Mouse (Mus musculus) forebrain, embryonic 12.5 days (tissue): ENCODE measurements at regions not wholly inside any gene's neighbourhood (a gene's known extent, or its start where the extent isn't known, plus 50 kb on each side); places are given as distances from the start of the nearest gene placed in this dataset.
A peak's percentile ranks its signal among the peaks of the same experiment; 100 is the strongest.

Experiments used
- ATAC-seq: fragments of 200-750 bp; cut with Nextera tagmentation; 2 replicates; pipeline ENCODE4 v1.8.0; 2017; ENCODE audit warnings: moderate TSS enrichment; ENCODE audit not compliant: low FRiP score
- H3K27ac ChIP-seq: fragments of 300-500 bp; sonication (generic); 2 replicates; pipeline ENCODE4 v1.5.1; 2016; ENCODE audit warnings: mild to moderate bottlenecking
- H3K27me3 ChIP-seq: fragments of 300-500 bp; sonication (generic); 2 replicates; pipeline ENCODE4 v1.6.1; 2016; ENCODE audit warnings: mild to moderate bottlenecking
- H3K36me3 ChIP-seq: fragments of 300-500 bp; sonication (generic); replicated peaks from 2 replicates; pipeline ENCODE4 v1.6.1; 2016; ENCODE audit warnings: mild to moderate bottlenecking
- H3K4me1 ChIP-seq: fragments of 300-500 bp; sonication (generic); 2 replicates; pipeline ENCODE4 v1.6.1; 2016
- H3K4me2 ChIP-seq: fragments of 300-500 bp; sonication (generic); 2 replicates; pipeline ENCODE4 v1.6.1; 2016; ENCODE audit warnings: mild to moderate bottlenecking, moderate library complexity
- H3K4me3 ChIP-seq: fragments of 300-500 bp; sonication (generic); replicated peaks from 2 replicates; pipeline ENCODE4 v1.5.1; 2016; ENCODE audit warnings: mild to moderate bottlenecking
- H3K9ac ChIP-seq: fragments of 300-500 bp; sonication (generic); 2 replicates; pipeline ENCODE4 v1.6.1; 2016; ENCODE audit warnings: mild to moderate bottlenecking
- H3K9me3 ChIP-seq: fragments of 300-500 bp; sonication (generic); 2 replicates; pipeline ENCODE4 v1.6.1; 2016
- whole genome bisulfite sequencing: fragments of 180-500 bp; shearing (Covaris S2); methylation state at CpG from one replicate; pipeline ENCODE4 v1.1.7; 2016; 5-methylcytosine and 5-hydroxymethylcytosine counted together

GRCm38 (mm10) chr3:80307632-80308031, 423.3 kb downstream of the Fam198b start:
- Histone ChIP-seq H3K36me3 (no peaks in the 10 kb centered on the region), H3K4me2 (no peak overlapping the region), H3K27ac (no peak overlapping the region), H3K9ac (no peak overlapping the region), H3K4me1 (no peaks in the 10 kb centered on the region), H3K9me3 (no peaks in the 10 kb centered on the region), H3K27me3 (no peaks in the 10 kb centered on the region), H3K4me3 (no peak overlapping the region)
- WGBS = 78% methylated on average over 4 of the region's 4 CpGs
- no peak for ATAC-seq

GRCm38 (mm10) chr3:80309931-80310330, 425.6 kb downstream of the Fam198b start:
- WGBS = 64% methylated on average over 4 of the region's 4 CpGs
- no peak for ATAC-seq
- Histone ChIP-seq H3K9ac (no peak overlapping the region), H3K4me1 (no peaks in the 10 kb centered on the region), H3K36me3 (no peaks in the 10 kb centered on the region), H3K27me3 (no peaks in the 10 kb centered on the region), H3K4me3 (no peak overlapping the region), H3K4me2 (no peak overlapping the region), H3K27ac (no peak overlapping the region), H3K9me3 (no peaks in the 10 kb centered on the region)

DNA sequence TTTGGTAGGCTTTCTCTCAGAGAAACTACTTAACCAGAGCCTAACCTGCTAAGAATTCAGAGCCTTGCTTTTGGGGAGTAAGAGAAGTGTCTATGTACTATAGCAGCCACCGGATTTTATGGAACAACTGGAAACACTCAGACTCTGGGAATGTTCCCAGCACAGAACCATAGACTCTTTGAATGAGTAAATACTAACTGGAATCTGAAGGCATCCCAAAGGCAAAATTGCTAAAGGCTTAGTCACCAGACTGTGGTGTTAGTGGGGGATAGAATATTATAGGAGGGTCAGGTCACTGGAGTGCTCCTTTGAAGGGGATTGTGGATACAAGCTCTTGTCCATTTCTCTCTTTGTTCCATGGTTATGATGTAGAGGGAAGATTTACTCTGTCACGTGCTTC, 427.4 kb downstream of the Fam198b start:
- no peaks in the 10 kb centered on the region for H3K4me1 ChIP-seq
- H3K9ac ChIP-seq = no peak overlapping the region
- H3K27me3 ChIP-seq = no peaks in the 10 kb centered on the region
- no peaks in the 10 kb centered on the region for H3K36me3 ChIP-seq
- no peak overlapping the region for H3K27ac ChIP-seq
- ATAC-seq = no peak
- 89% methylated on average over 2 of the region's 2 CpGs for WGBS
- H3K4me3 ChIP-seq = no peak overlapping the region
- no peak overlapping the region for H3K4me2 ChIP-seq
- H3K9me3 ChIP-seq = no peaks in the 10 kb centered on the region

DNA sequence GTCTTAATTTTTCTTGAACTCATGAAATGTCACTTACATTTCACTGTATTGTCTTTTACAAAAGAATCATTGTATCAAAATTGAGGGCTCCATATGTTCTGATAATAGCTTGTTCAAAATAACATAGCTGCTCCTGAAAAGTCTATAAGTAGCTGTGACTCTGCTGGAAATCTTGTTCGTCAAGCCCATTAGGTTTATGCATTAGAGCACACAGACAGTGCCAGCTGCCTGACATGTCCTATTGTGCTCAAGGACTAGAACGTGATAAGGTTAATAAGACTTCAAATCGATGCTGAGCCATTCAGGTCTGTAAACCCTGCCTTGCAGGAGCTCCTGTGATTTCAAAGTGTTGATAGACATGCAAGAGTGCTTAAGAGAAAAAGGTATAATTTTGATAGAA, 438.0 kb downstream of the Fam198b start:
- no peak overlapping the region for H3K27ac ChIP-seq
- no peak for ATAC-seq
- H3K36me3 ChIP-seq = no peaks in the 10 kb centered on the region
- H3K4me3 ChIP-seq = no peak overlapping the region
- no peaks in the 10 kb centered on the region for H3K27me3 ChIP-seq
- no peak overlapping the region for H3K4me2 ChIP-seq
- no peak overlapping the region for H3K9ac ChIP-seq
- WGBS = 50% methylated on average over 3 of the region's 3 CpGs
- no peaks in the 10 kb centered on the region for H3K9me3 ChIP-seq
- H3K4me1 ChIP-seq = no peaks in the 10 kb centered on the region

- Histone ChIP-seq H3K27me3 (no peaks in the 10 kb centered on the region), H3K36me3 (no peaks in the 10 kb centered on the region), H3K4me2 (no peak overlapping the region), H3K27ac (no peak overlapping the region), H3K9ac (no peak overlapping the region), H3K4me1 (no peaks in the 10 kb centered on the region), H3K9me3 (no peaks in the 10 kb centered on the region), H3K4me3 (no peak overlapping the region)
- 88% methylated on average over 2 of the region's 2 CpGs for WGBS
- no peak for ATAC-seq
These were observed 440.4 kb downstream of the Fam198b start for GRCm38 (mm10) chr3:80324726-80325125.

- no peak overlapping the region for H3K27ac ChIP-seq
- H3K9me3 ChIP-seq = no peaks in the 10 kb centered on the region
- WGBS = 73% methylated on average over 3 of the region's 3 CpGs
- no peaks in the 10 kb centered on the region for H3K27me3 ChIP-seq
- H3K4me1 ChIP-seq = peaks cover 5% of the 10 kb centered on the region
- H3K36me3 ChIP-seq = no peaks in the 10 kb centered on the region
- no peak for ATAC-seq
- H3K4me2 ChIP-seq = no peak overlapping the region
- no peak overlapping the region for H3K4me3 ChIP-seq
- no peak overlapping the region for H3K9ac ChIP-seq
These were observed 447.4 kb downstream of the Fam198b start for GRCm38 (mm10) chr3:80331776-80332175.

DNA sequence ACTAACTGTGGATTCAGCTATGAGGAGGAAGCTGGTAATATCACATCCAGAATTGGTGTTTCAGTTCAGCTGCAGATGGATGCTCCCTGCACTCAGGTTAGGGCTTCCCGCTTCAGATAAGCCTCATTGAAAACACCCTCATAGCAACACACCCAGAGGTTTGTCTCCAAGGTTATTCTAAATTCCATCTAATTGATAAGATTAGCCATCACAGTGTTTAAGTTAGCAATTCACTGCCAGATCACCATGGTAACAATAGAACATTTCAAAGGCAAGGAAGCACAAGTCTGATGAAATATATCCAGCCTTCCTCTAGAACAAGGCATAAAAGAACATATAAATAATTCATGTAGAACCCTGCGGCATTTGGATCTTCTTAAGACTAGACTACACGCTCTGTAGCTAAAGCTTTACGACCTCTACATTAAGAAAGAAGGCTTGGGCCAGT, 450.1 kb downstream of the Fam198b start:
- Histone ChIP-seq H3K4me2 (no peak overlapping the region), H3K27ac (no peak overlapping the region), H3K4me1 (peaks cover 5% of the 10 kb centered on the region), H3K9me3 (no peaks in the 10 kb centered on the region), H3K4me3 (no peak overlapping the region), H3K27me3 (no peaks in the 10 kb centered on the region), H3K9ac (no peak overlapping the region), H3K36me3 (no peaks in the 10 kb centered on the region)
- peak; percentile 47; the same call in 1 of the 2 replicates for ATAC-seq
- 15% methylated on average over 4 of the region's 4 CpGs for WGBS

DNA sequence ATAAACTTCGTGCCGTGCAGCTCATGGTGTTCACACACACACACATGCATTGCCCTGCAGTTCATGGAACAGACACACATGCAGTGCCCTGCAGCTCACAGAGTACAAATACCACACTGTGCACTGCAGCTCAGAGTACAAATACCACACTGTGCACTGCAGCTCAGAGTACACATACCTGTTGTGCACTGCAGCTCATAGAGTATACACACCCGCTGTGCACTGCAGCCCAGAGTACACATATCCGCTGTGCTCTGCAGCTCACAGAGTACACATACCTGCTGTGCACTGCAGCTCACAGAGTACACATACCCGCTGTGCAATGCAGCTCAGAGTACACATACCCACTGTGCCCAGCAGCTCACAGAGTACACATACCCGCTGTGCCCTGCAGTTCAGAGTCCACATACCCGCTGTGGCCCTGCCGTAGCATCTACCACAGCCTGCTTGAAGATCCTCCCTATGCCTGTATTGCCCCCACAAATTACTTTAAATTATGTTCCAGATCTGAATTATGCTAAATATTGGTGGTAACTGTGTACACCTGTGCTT, 451.9 kb downstream of the Fam198b start:
- H3K27ac ChIP-seq = no peak overlapping the region
- 90% methylated on average over 8 of the region's 8 CpGs for WGBS
- no peak overlapping the region for H3K4me2 ChIP-seq
- H3K27me3 ChIP-seq = no peaks in the 10 kb centered on the region
- H3K4me3 ChIP-seq = no peak overlapping the region
- 0 out of 2 replicates have a peak, but pooled peaks have one; percentile 53 for ATAC-seq
- peaks cover 5% of the 10 kb centered on the region for H3K4me1 ChIP-seq
- H3K36me3 ChIP-seq = no peaks in the 10 kb centered on the region
- no peak overlapping the region for H3K9ac ChIP-seq
- no peaks in the 10 kb centered on the region for H3K9me3 ChIP-seq

DNA sequence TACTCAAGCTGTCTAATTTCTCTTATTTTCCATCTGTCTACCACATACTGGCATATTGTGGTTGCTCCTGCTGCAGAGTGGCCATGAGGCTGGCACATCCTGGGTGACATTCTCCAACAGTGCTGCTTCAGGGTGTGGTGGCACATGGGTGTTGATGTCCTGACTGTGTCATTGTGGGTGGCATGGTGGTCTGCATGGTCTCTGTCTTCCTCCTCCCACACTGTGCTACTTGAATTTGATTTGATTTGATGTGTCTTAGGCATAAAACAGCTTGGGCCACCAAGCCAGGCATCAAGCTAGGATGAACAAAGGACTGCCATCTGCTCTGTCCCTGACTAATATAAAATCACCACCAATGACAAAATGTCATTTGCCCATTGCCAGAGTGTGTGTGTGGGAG, 434.7 kb downstream of the Gria2 start:
- H3K27ac ChIP-seq = no peak overlapping the region
- no peaks in the 10 kb centered on the region for H3K27me3 ChIP-seq
- no peak overlapping the region for H3K4me2 ChIP-seq
- no peaks in the 10 kb centered on the region for H3K36me3 ChIP-seq
- no peaks in the 10 kb centered on the region for H3K9me3 ChIP-seq
- H3K9ac ChIP-seq = no peak overlapping the region
- H3K4me3 ChIP-seq = no peak overlapping the region
- no peaks in the 10 kb centered on the region for H3K4me1 ChIP-seq
- no peak for ATAC-seq

DNA sequence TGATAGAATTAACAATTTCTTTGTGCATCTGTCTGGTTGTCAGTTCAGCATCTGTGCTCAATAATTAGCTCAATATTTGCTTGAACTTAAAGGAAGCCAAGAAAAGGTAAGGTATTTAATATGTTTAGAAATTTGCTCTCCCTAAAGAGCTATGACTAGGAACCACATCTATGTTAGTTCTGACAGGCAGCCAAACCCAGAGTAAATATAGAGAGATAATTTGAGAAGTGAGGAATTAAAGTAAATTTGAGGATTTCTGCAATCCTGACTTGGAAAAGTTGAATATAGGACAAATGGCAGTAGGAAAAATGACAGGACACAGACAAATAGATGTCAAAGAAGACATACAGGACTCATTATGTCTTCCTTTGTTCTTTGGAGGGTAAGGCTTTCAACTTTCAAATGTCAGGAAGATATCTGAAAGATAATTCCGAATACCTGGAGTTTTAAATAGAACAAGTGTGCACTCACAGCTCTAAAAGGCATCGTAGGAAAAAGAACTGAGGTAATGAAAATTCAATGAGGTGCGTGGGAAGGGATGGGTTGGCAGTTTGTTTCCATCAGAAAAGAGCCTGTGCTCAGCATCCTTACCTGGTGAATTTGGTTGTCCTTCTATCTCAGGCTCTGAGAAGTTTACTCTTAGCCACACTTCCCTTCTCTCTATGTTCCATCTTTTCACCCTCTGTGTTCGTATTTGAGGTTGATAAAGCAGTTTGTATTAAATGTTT, 433.3 kb downstream of the Gria2 start:
- no peak overlapping the region for H3K4me2 ChIP-seq

DNA sequence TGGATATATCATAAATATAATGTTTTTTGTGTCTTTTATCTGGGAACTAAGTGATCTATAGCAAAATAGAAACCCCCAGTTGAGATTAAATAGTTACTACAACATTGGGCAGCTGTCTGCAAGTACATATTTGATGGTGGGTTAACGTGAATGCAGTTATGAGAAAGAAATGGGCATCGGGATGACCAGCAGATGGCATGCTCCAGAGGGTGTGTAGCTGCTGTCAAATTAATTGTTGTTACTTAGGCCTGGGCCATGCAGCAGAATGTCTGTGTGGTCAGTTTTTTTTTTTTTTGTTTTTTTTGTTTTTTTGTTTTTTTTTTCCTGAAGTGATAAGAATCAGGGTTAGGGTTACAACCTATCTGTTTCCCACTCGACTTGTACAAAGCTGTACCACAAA, 430.2 kb downstream of the Gria2 start:
- Histone ChIP-seq H3K4me2 (no peak overlapping the region), H3K9ac (no peak overlapping the region), H3K4me3 (no peak overlapping the region), H3K36me3 (no peaks in the 10 kb centered on the region), H3K27ac (no peak overlapping the region), H3K4me1 (no peaks in the 10 kb centered on the region), H3K9me3 (no peaks in the 10 kb centered on the region), H3K27me3 (no peaks in the 10 kb centered on the region)
- 86% methylated on average over 3 of the region's 3 CpGs for WGBS
- ATAC-seq = no peak

More for the DNA sequence above, 433.3 kb downstream of the Gria2 start:
- 82% methylated on average over 4 of the region's 4 CpGs for WGBS
- Histone ChIP-seq H3K4me3 (no peak overlapping the region), H3K9me3 (no peaks in the 10 kb centered on the region), H3K27me3 (no peaks in the 10 kb centered on the region), H3K9ac (no peak overlapping the region), H3K27ac (no peak overlapping the region), H3K4me1 (no peaks in the 10 kb centered on the region), H3K36me3 (no peaks in the 10 kb centered on the region)
- no peak for ATAC-seq

DNA sequence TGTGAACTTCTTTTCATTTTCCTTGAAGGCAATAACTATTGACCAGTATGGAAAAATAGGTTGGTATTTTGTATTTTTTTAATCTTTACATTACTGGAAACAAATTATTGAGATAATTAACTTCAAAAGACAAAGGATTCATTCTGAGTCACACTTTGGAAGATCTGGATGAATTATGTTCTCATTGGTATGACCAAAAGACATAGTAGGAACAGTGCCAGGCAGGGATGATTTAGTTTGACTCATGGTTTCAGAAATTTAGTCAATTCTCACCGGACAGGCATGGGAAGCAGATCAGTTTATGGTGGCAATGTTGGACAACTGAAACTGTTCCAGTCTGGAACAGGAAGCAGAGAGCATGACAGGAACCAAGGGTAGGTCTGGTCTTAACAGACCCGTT, 416.6 kb downstream of the Gria2 start:
- no peak overlapping the region for H3K4me3 ChIP-seq
- no peak overlapping the region for H3K27ac ChIP-seq
- H3K4me2 ChIP-seq = no peak overlapping the region
- H3K27me3 ChIP-seq = no peaks in the 10 kb centered on the region
- ATAC-seq = no peak
- H3K36me3 ChIP-seq = no peaks in the 10 kb centered on the region
- 91% methylated on average over 2 of the region's 2 CpGs for WGBS
- no peaks in the 10 kb centered on the region for H3K9me3 ChIP-seq
- no peak overlapping the region for H3K9ac ChIP-seq
- no peaks in the 10 kb centered on the region for H3K4me1 ChIP-seq

- no peaks in the 10 kb centered on the region for H3K36me3 ChIP-seq
- no peaks in the 10 kb centered on the region for H3K9me3 ChIP-seq
- H3K9ac ChIP-seq = no peak overlapping the region
- no peak overlapping the region for H3K4me3 ChIP-seq
- H3K27me3 ChIP-seq = no peaks in the 10 kb centered on the region
- H3K4me2 ChIP-seq = no peak overlapping the region
- ATAC-seq = peak; percentile 74; the same call in 1 of the 2 replicates
- 37% methylated on average over 4 of the region's 4 CpGs for WGBS
- no peaks in the 10 kb centered on the region for H3K4me1 ChIP-seq
- no peak overlapping the region for H3K27ac ChIP-seq
These were observed 406.4 kb downstream of the Gria2 start for GRCm38 (mm10) chr3:80396240-80396639.
